Mouse (Mus musculus): Measurements from ENCODE around the gene Sema6d. TPM values are rescaled to one million over a fixed set of nuclear protein-coding genes. Genes with fewer than 3 reads are reported as not detected.
A peak's percentile ranks its signal among the peaks of the same experiment; 100 is the strongest.

Sema6d gene
- total and polyA plus RNA-seq, 3 experiments, result 0.05 TPM; not detected in 2

DNA sequence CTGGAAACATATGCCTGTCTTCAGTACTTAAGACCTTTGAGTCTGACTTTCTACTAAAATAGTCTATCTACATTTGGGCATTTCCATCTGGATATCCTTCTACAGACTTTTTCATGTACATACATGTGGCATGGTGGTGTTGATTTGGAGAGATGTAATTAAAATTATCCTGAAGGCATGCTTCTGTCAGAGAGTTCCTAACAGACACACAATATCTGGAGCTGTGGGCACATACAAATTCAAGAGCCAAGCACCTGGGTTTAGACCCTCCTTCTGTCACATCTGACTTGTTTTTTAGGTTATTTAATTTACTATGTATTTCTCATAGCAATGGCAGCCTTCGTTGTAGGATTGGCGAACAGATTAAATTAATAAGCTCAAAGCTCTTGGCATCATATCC is 195.3 kb downstream of the Sema6d start:
- Histone ChIP-seq H3K9me3 (replicated peaks) (peaks cover 6% of the 10 kb centered on the region), H3K4me1 (ENCODE audit: insufficient read depth, low read depth, low read length) (no peaks in the 10 kb centered on the region), H3K27me3 (ENCODE audit: insufficient read depth, low read length) (no peaks in the 10 kb centered on the region), H3K4me3 (ENCODE audit: low read depth, low read length) (no peak overlapping the region), H3K36me3 (replicated peaks) (no peaks in the 10 kb centered on the region)
- TF ChIP-seq POLR2AphosphoS5 (IDR thresholded peaks at IDR 0.05; ENCODE audit: insufficient replicate concordance, low read depth, low read length) (no peak), TAL1 (conservative IDR thresholded peaks at IDR 0.05; ENCODE audit: low read depth, low read length) (no peak), CTCF (IDR thresholded peaks at IDR 0.05; ENCODE audit: low read depth, low read length) (no peak), GATA2 (IDR thresholded peaks at IDR 0.05; ENCODE audit: borderline replicate concordance, low read depth, low read length) (no peak), GATA1 (IDR thresholded peaks at IDR 0.05; ENCODE audit: borderline replicate concordance, low read length) (no peak)
- ATAC-seq (ENCODE audit: extremely low read depth, insufficient number of reproducible peaks, low FRiP score, poor library complexity, severe bottlenecking) (no peak), DNase-seq (ENCODE audit: low spot score) (no peak)

DNA sequence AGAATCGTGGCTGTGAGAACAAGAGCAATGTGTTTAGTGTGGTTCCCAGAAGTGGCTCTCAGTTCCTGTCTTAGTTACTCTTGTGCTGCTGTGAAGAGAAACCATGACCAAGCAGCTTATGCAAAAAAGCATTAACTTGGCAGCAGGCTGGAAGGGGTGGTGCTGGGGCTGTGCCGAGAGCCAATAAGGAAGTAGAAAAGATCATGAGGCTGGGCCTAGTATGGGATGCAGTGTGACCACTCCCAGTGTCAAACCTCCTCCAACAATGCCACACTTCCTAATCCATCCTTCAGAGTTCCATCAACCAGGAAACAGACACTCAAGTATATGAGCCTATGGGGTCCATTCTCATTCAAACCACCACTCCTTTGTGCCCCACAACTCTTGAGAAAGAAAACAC is 199.6 kb downstream of the Sema6d start:
- Histone ChIP-seq H3K36me3 (replicated peaks) (no peaks in the 10 kb centered on the region), H3K9me3 (replicated peaks) (peaks cover 8% of the 10 kb centered on the region; the same call in 1 of the 2 replicates), H3K27me3 (ENCODE audit: insufficient read depth, low read length) (no peaks in the 10 kb centered on the region), H3K4me3 (ENCODE audit: low read depth, low read length) (no peak overlapping the region), H3K4me1 (ENCODE audit: insufficient read depth, low read depth, low read length) (no peaks in the 10 kb centered on the region)
- ATAC-seq (ENCODE audit: extremely low read depth, insufficient number of reproducible peaks, low FRiP score, poor library complexity, severe bottlenecking) (no peak), DNase-seq (ENCODE audit: low spot score) (no peak)
- TF ChIP-seq CTCF (IDR thresholded peaks at IDR 0.05; ENCODE audit: low read depth, low read length) (no peak), TAL1 (conservative IDR thresholded peaks at IDR 0.05; ENCODE audit: low read depth, low read length) (no peak), GATA1 (IDR thresholded peaks at IDR 0.05; ENCODE audit: borderline replicate concordance, low read length) (no peak), POLR2AphosphoS5 (IDR thresholded peaks at IDR 0.05; ENCODE audit: insufficient replicate concordance, low read depth, low read length) (no peak), GATA2 (IDR thresholded peaks at IDR 0.05; ENCODE audit: borderline replicate concordance, low read depth, low read length) (no peak)

DNA sequence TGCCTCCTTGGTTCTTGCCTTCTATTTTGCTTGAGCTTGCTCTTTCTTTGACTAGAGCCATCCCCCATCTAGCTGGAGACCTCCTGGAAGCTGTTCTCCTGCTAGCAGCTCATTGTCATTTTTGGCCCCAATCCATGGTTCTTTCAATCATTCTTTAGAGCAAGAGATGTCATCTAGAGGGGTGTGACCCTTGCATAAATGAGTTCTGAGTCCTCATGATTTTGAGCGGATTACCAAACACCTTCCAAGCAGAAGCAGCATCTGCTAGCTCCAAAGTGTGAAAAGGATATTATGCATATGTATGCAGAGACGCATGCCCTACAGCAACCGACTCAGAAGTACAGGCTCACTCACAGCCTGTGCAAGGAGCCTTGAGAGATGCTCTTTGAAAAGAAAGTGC is 201.4 kb downstream of the Sema6d start:
- Histone ChIP-seq H3K27me3 (ENCODE audit: insufficient read depth, low read length) (no peaks in the 10 kb centered on the region), H3K4me3 (ENCODE audit: low read depth, low read length) (no peak overlapping the region), H3K4me1 (ENCODE audit: insufficient read depth, low read depth, low read length) (no peaks in the 10 kb centered on the region), H3K9me3 (replicated peaks) (peaks cover 8% of the 10 kb centered on the region; the same call in 1 of the 2 replicates), H3K36me3 (replicated peaks) (no peaks in the 10 kb centered on the region)
- DNase-seq (ENCODE audit: low spot score) (no peak), ATAC-seq (ENCODE audit: extremely low read depth, insufficient number of reproducible peaks, low FRiP score, poor library complexity, severe bottlenecking) (no peak)
- TF ChIP-seq POLR2AphosphoS5 (IDR thresholded peaks at IDR 0.05; ENCODE audit: insufficient replicate concordance, low read depth, low read length) (no peak), TAL1 (conservative IDR thresholded peaks at IDR 0.05; ENCODE audit: low read depth, low read length) (no peak), GATA2 (IDR thresholded peaks at IDR 0.05; ENCODE audit: borderline replicate concordance, low read depth, low read length) (no peak), CTCF (IDR thresholded peaks at IDR 0.05; ENCODE audit: low read depth, low read length) (no peak), GATA1 (IDR thresholded peaks at IDR 0.05; ENCODE audit: borderline replicate concordance, low read length) (no peak)

DNA sequence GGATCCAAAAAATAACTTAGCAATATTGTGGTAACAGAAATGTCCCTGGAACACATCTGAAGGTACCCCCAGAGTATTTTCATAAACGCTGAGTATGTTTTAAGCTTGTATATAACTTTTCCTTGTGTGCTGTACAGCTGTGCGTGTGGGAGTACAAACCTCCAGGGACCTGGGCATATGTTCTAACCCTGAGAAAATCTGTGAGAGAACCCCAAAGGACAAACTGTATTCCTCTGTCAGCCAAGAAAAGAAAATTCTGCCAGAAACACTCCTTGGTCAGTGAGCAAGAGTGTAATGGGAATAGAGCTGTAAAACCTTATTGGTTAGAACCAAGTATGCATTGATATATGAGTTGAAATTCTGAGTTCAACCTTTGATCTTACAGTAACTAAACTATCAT is 203.8 kb downstream of the Sema6d start:
- peaks cover 10% of the 10 kb centered on the region; the same call in 1 of the 2 replicates for H3K9me3 ChIP-seq (replicated peaks)
- H3K36me3 ChIP-seq (replicated peaks), result no peaks in the 10 kb centered on the region
- no peak overlapping the region for H3K4me3 ChIP-seq (ENCODE audit: low read depth, low read length)
- no peaks in the 10 kb centered on the region for H3K4me1 ChIP-seq (ENCODE audit: insufficient read depth, low read depth, low read length)
- DNase-seq (ENCODE audit: low spot score) (no peak), ATAC-seq (ENCODE audit: extremely low read depth, insufficient number of reproducible peaks, low FRiP score, poor library complexity, severe bottlenecking) (no peak)
- TF ChIP-seq GATA1 (IDR thresholded peaks at IDR 0.05; ENCODE audit: borderline replicate concordance, low read length) (no peak), CTCF (IDR thresholded peaks at IDR 0.05; ENCODE audit: low read depth, low read length) (no peak), POLR2AphosphoS5 (IDR thresholded peaks at IDR 0.05; ENCODE audit: insufficient replicate concordance, low read depth, low read length) (no peak), TAL1 (conservative IDR thresholded peaks at IDR 0.05; ENCODE audit: low read depth, low read length) (no peak)
- H3K27me3 ChIP-seq (ENCODE audit: insufficient read depth, low read length), result no peaks in the 10 kb centered on the region

DNA sequence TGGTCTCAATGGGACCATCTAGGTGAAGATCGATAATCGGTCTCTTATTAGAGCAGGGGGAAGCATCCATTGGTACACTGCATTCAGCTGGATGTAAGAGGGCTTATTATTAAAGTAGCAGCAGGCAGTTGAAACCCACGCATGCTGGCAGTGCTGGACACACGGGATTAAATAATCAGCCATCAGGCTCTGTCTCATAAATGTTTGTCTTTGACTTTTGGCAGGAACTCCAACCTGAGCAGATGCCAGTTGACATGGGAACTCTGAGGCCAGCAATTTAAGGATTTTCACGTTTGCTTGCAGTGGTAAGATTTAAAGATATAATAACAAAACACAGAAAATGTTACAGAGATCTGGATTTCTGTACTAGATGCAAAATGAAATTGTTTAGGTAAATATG is 208.6 kb downstream of the Sema6d start:
- no peak for DNase-seq (ENCODE audit: low spot score)
- TF ChIP-seq POLR2AphosphoS5 (IDR thresholded peaks at IDR 0.05; ENCODE audit: insufficient replicate concordance, low read depth, low read length), result no peak
- no peak for TF ChIP-seq GATA2 (IDR thresholded peaks at IDR 0.05; ENCODE audit: borderline replicate concordance, low read depth, low read length)
- TF ChIP-seq TAL1 (conservative IDR thresholded peaks at IDR 0.05; ENCODE audit: low read depth, low read length), result no peak
- TF ChIP-seq CTCF (IDR thresholded peaks at IDR 0.05; ENCODE audit: low read depth, low read length), result no peak
- TF ChIP-seq GATA1 (IDR thresholded peaks at IDR 0.05; ENCODE audit: borderline replicate concordance, low read length), result no peak
- H3K36me3 ChIP-seq (replicated peaks), result no peaks in the 10 kb centered on the region
- H3K4me3 ChIP-seq (ENCODE audit: low read depth, low read length), result no peak overlapping the region
- no peaks in the 10 kb centered on the region for H3K4me1 ChIP-seq (ENCODE audit: insufficient read depth, low read depth, low read length)
- no peaks in the 10 kb centered on the region for H3K27me3 ChIP-seq (ENCODE audit: insufficient read depth, low read length)
- ATAC-seq (ENCODE audit: extremely low read depth, insufficient number of reproducible peaks, low FRiP score, poor library complexity, severe bottlenecking), result no peak
- peaks cover 5% of the 10 kb centered on the region; the same call in 1 of the 2 replicates for H3K9me3 ChIP-seq (replicated peaks)

DNA sequence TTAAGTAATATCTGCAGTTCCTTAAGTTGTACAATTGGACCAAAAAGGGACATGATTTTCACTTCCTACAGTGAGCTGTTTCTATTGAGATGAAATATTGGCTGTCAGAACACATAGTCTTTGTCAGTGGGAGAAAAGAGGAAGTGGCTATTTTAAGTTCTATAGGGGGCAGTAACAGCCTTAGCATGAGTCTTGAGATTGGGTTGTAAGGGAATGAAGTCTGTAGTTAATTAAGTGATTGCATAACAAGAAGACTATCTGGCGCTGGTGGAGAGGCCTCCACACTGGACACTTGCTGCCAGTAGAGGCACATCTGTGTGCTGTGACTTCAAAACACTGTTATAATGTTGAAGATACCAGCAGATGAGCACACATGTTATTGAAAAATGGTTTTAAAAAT is 209.1 kb downstream of the Sema6d start:
- H3K4me1 ChIP-seq (ENCODE audit: insufficient read depth, low read depth, low read length), result no peaks in the 10 kb centered on the region
- TF ChIP-seq TAL1 (conservative IDR thresholded peaks at IDR 0.05; ENCODE audit: low read depth, low read length) (no peak), GATA1 (IDR thresholded peaks at IDR 0.05; ENCODE audit: borderline replicate concordance, low read length) (no peak), CTCF (IDR thresholded peaks at IDR 0.05; ENCODE audit: low read depth, low read length) (no peak), POLR2AphosphoS5 (IDR thresholded peaks at IDR 0.05; ENCODE audit: insufficient replicate concordance, low read depth, low read length) (no peak), GATA2 (IDR thresholded peaks at IDR 0.05; ENCODE audit: borderline replicate concordance, low read depth, low read length) (no peak)
- peaks cover 5% of the 10 kb centered on the region; the same call in 1 of the 2 replicates for H3K9me3 ChIP-seq (replicated peaks)
- ATAC-seq (ENCODE audit: extremely low read depth, insufficient number of reproducible peaks, low FRiP score, poor library complexity, severe bottlenecking) (peak; percentile 4; the same call in 1 of the 2 replicates), DNase-seq (ENCODE audit: low spot score) (no peak)
- H3K4me3 ChIP-seq (ENCODE audit: low read depth, low read length), result no peak overlapping the region
- no peaks in the 10 kb centered on the region for H3K27me3 ChIP-seq (ENCODE audit: insufficient read depth, low read length)
- H3K36me3 ChIP-seq (replicated peaks), result no peaks in the 10 kb centered on the region
